Mouse (Mus musculus) C2C12 (cell line): Measurements from ENCODE around the gene Fxr2. TPM values are rescaled to one million over a fixed set of nuclear protein-coding genes. Genes with fewer than 3 reads are reported as not detected.
A peak's percentile ranks its signal among the peaks of the same experiment; 100 is the strongest.

ENCODE experiments used
- H3K27me3 ChIP-seq: one replicate; pipeline ENCODE4 v1.6.1; 2011; ENCODE audit not compliant: control insufficient read depth, insufficient read depth, insufficient read length
- H3K36me3 ChIP-seq: one replicate; pipeline ENCODE4 v1.6.1; 2011; ENCODE audit not compliant: control insufficient read depth, insufficient read depth
- H3K4me3 ChIP-seq: one replicate; pipeline ENCODE4 v1.5.1; 2011; ENCODE audit warnings: mild to moderate bottlenecking, control low read depth; ENCODE audit not compliant: poor library complexity, insufficient read depth, severe bottlenecking
- H3K79me2 ChIP-seq: one replicate; pipeline ENCODE4 v1.6.1; 2011; ENCODE audit not compliant: control insufficient read depth, insufficient read depth
- H3K79me3 ChIP-seq: one replicate; pipeline ENCODE4 v1.6.1; 2011; ENCODE audit warnings: low read depth, control low read depth
- H3ac ChIP-seq: one replicate; pipeline ENCODE3; 2011; ENCODE audit warnings: low read depth; ENCODE audit not compliant: control insufficient read depth, insufficient read length
- CEBPB ChIP-seq: IDR thresholded peaks from one replicate; pipeline ENCODE4 v1.6.1; 2011; ENCODE audit warnings: low read depth, mild to moderate bottlenecking, control low read depth, moderate library complexity
- CTCF ChIP-seq: IDR thresholded peaks from one replicate; pipeline ENCODE4 v1.5.1; 2011; ENCODE audit not compliant: control insufficient read depth, insufficient read depth, insufficient read length
- FOSL1 ChIP-seq: IDR thresholded peaks from one replicate; pipeline ENCODE4 v1.8.0; 2011; ENCODE audit warnings: mild to moderate bottlenecking, low read length; ENCODE audit not compliant: poor library complexity, insufficient read depth, severe bottlenecking
- MAX ChIP-seq: IDR thresholded peaks from one replicate; pipeline ENCODE4 v1.6.1; 2011; ENCODE audit warnings: mild to moderate bottlenecking, control low read depth
- MYOD1 ChIP-seq: IDR thresholded peaks from one replicate; pipeline ENCODE4 v1.6.1; 2011; ENCODE audit warnings: low read depth; ENCODE audit not compliant: control insufficient read depth, insufficient read length
- MYOG ChIP-seq: IDR thresholded peaks from one replicate; pipeline ENCODE4 v1.6.1; 2011; ENCODE audit not compliant: control insufficient read depth, insufficient read length; ENCODE audit errors: extremely low read depth
- USF1 ChIP-seq: IDR thresholded peaks from one replicate; pipeline ENCODE4 v1.6.1; 2011; ENCODE audit warnings: low read depth, mild to moderate bottlenecking, control low read depth, moderate library complexity
- polyA plus RNA-seq: library from polyadenylated mRNA; unstranded; fragments of >200 nt; fragmentation: generic; extraction: Trizol; gene quantifications from one replicate; pipeline ENCODE4 v1.2.1, GENCODE M21; 2012; ENCODE audit warnings: missing spikeins

The Fxr2 gene
- polyA plus RNA-seq, 1 experiment: 96.0 TPM

DNA sequence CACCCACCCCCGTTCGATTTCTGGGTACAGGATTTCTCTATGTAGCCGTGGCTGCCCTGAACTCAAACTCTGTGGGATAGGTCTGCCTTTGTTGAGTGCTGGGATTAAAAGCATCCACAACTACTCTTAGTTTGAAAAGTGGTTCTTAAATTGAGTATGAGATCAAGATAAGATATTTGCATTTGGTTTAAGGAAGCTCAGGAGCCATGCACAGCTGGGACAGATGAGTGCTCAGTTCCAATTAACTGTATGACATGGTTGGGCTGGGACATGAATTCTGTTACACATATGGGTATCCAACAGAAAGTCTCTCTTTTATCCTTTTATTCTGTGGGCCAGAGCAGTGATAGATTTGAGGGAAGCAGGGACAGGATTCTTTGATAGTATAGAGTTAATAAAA lies 2.7 kb downstream of the Fxr2 start:
- TF ChIP-seq CTCF (no peak), MAX (no peak), USF1 (no peak), CEBPB (no peak), MYOG (no peak), FOSL1 (no peak), MYOD1 (no peak)
- Histone ChIP-seq H3K27me3 (no peaks in the 10 kb centered on the region), H3K79me3 (peaks cover 41% of the 10 kb centered on the region), H3K4me3 (no peak overlapping the region), H3K36me3 (peaks cover 38% of the 10 kb centered on the region), H3ac (no peak overlapping the region), H3K79me2 (peaks cover 67% of the 10 kb centered on the region)

DNA sequence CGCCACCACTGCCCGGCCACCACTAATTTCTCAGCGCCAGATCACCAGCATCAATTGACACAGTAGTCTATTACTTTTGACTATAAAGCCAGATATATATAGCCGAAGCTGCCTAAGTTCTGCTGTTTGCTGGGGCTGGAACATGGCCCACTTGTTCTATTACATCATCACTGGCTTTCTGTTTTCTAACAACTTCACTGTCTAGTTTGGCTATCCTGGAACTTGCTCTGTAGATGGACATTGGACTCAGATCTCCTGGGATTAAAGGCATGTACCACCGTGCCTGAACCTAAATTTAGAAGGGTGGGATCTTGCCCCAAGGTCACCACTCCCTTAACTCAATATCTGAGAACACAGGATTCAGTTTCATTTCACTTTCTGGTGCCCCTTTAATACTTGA lies 13.1 kb downstream of the Fxr2 start:
- Histone ChIP-seq H3ac (no peak overlapping the region), H3K79me3 (no peaks in the 10 kb centered on the region), H3K4me3 (no peak overlapping the region), H3K27me3 (no peaks in the 10 kb centered on the region), H3K79me2 (no peaks in the 10 kb centered on the region), H3K36me3 (peaks cover 97% of the 10 kb centered on the region)
- TF ChIP-seq MYOG (no peak), FOSL1 (no peak), MYOD1 (no peak), USF1 (no peak), MAX (no peak), CEBPB (no peak), CTCF (no peak)

DNA sequence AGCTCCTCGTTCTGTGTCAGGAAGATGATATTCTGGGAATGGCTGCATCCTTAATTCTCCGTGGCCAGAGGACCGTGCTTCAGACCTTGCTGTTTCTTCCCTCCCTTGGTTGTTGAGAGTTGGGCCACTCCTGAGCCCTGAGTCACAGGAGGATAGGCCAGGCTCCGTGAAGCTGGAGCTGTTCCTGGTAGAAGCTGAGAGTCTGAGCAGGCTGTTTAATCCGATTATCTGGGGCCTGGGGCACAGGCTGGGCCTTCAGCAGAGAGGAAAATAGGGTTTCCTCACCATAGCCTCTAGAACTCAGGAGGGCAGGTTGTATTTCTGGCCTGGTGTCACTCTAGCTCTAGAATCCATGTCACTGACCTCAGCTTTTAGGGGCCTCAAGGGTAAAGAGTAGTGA lies 20.6 kb downstream of the Fxr2 start:
- H3K79me3 ChIP-seq: no peaks in the 10 kb centered on the region
- no peak for TF ChIP-seq CTCF
- TF ChIP-seq MAX: no peak
- TF ChIP-seq USF1: no peak
- TF ChIP-seq FOSL1: no peak
- no peak for TF ChIP-seq MYOD1
- TF ChIP-seq MYOG: no peak
- no peak for TF ChIP-seq CEBPB
- H3K79me2 ChIP-seq: no peaks in the 10 kb centered on the region
- H3ac ChIP-seq: no peak overlapping the region
- H3K36me3 ChIP-seq: peaks cover 80% of the 10 kb centered on the region
- H3K27me3 ChIP-seq: no peaks in the 10 kb centered on the region
- no peak overlapping the region for H3K4me3 ChIP-seq

DNA sequence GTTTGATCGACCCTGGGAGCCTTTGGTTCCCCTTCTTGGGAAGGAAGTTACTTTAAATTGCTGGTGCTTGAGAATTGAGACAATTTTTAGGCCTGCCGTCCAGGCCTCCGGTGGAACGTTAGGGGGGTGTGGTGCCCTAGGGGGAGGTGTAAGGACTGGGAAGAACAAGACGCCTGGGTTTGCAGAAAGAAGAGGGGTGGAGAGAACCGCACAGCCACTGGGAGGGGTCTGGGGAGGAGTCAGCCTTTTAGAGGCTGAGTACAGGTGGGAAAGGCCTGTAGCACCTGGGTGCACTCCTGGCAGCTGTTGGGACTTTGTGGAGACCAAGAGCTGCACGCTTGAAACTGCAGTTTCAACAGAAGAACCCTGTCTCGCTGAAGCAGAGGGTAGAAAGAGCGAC lies 22.0 kb downstream of the Fxr2 start:
- Histone ChIP-seq H3K79me2 (peaks cover 2% of the 10 kb centered on the region), H3K79me3 (no peaks in the 10 kb centered on the region), H3K4me3 (no peak overlapping the region), H3K27me3 (no peaks in the 10 kb centered on the region), H3ac (no peak overlapping the region), H3K36me3 (peaks cover 76% of the 10 kb centered on the region)
- TF ChIP-seq FOSL1 (no peak), MYOG (no peak), USF1 (no peak), MYOD1 (no peak), CEBPB (no peak), CTCF (no peak), MAX (no peak)

DNA sequence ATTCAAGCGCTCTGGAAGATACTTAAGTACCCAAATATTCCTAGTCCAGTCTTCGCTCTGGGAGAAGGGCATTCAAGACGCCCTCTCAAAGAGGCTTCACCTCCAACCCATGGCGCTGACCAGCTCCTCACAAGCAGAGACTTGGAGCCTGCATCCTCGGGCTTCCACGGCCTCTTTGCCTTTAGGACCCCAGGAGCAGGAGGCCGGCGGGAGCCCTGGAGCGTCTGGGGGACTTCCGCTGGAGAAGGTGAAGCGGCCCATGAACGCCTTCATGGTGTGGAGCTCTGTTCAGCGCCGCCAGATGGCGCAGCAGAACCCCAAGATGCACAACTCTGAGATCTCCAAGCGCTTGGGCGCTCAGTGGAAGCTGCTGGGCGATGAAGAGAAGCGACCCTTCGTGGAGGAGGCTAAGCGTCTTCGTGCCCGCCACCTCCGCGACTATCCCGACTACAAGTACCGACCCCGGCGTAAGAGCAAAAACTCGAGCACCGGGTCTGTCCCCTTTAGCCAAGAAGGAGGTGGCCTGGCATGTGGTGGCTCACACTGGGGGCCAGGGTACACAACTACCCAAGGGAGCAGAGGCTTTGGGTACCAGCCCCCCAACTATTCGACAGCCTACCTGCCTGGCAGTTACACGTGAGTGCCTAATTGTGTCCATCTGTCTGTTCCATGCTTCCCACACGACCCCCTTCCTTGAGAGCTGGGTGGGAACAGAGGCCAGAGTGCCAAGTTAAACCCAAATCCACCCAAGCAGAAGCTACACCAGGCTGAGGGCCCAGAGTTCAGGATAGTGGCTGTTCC lies 22.7 kb downstream of the Fxr2 start, which contains the start of gene Sox15:
TSS of gene Sox15 (plus strand) at position 51 of the 801 bp plus-strand sequence.
- H3K27me3 ChIP-seq: no peaks in the 10 kb centered on the region
- peaks cover 3% of the 10 kb centered on the region for H3K79me3 ChIP-seq
- no peak within 1 kb of the TSS for H3ac ChIP-seq
- no peak within 1 kb of the TSS for H3K4me3 ChIP-seq
- TF ChIP-seq FOSL1: no peak
- peak; percentile 59 for TF ChIP-seq CTCF
- TF ChIP-seq USF1: no peak
- peaks cover 9% of the 10 kb centered on the region for H3K79me2 ChIP-seq
- H3K36me3 ChIP-seq: peaks cover 76% of the 10 kb centered on the region

DNA sequence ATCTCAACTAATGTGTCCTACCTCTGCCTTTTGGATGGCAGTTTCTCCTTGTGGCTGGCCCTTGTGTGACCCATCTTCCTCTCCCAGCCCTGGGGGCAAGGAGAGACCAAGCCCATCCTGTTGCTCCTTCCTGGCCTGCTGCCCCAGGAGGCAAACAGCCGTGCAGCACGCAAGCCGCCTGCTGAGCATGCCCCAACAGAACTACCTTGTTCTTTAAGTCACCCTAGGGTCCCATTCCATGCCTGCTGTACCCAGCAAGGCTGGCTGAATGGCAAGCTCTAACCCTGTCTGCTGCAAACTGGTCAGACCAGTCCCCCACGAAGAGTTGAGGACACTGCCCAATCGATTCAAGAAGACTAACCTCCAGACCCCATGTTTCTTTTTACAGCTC lies 23.3 kb downstream of the Fxr2 start:
- no peak overlapping the region for H3K4me3 ChIP-seq
- TF ChIP-seq USF1 (no peak), MYOD1 (no peak), CTCF (no peak), MYOG (no peak), CEBPB (no peak), FOSL1 (no peak), MAX (no peak)
- no peak overlapping the region for H3ac ChIP-seq
- peaks cover 15% of the 10 kb centered on the region for H3K79me2 ChIP-seq
- peaks cover 71% of the 10 kb centered on the region for H3K36me3 ChIP-seq
- peaks cover 7% of the 10 kb centered on the region for H3K79me3 ChIP-seq
- H3K27me3 ChIP-seq: no peaks in the 10 kb centered on the region
